Mouse (Mus musculus) spleen, adult 2 months (tissue): ENCODE results near the gene Mark1.

Source experiments
- CTCF ChIP-seq: fragments of 200-500 bp; IDR thresholded peaks from 2 replicates; pipeline ENCODE4 v1.5.1; 2011; ENCODE audit warnings: mild to moderate bottlenecking, inconsistent platforms; ENCODE audit not compliant: insufficient read depth, insufficient read length, insufficient replicate concordance; ENCODE audit errors: extremely low read depth
- POLR2A ChIP-seq: fragments of 200-500 bp; IDR thresholded peaks from 2 replicates; pipeline ENCODE4 v1.6.1; 2011; ENCODE audit warnings: low read depth, low read length, inconsistent platforms

DNA sequence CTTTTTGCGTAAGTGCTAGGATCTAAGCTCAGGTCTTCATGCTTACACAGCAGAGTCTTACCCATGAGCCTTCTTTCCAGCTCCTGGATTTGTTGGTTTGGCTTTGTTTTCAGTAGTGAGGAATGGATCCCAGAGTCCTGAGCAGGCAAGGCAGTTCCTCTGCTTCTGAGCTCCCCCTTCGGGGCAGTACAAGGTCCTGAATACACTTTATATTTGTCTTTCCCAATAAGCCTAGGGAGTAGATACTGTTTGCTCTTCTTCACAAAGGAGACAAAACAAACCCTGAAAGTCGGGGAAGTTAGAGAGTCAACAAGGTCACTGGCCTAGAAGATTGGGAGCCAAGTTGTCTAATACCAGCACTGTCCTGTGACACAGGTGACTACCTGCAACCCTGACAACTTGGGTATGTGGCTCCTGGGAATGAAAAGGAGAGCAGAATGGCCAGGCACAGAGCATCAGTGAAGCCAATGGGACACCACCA is 131.7 kb downstream of the Mark1 start:
- TF ChIP-seq CTCF (no peak), POLR2A (no peak)
